In genomic region chr12:86305045-86305444, GRCm38 (mm10) we compare ENCODE assay signal across 9 mouse cellular contexts. TPM values are rescaled to one million over a fixed set of nuclear protein-coding genes. Genes with fewer than 3 reads are reported as not detected.
DNase-seq lines count a peak whose midpoint lies in the region; ATAC-seq and TF ChIP-seq lines count a peak whose summit lies in the region.
"Had no signal": no experiment of that assay in that cellular context is flagged by ENCODE, and none has a peak within 500 bp of the region (broad histone marks: within the 10 kb centered on the region; RNA-seq: fewer than 3 reads in every experiment).

No protein-coding gene starts in this region.

- no peaks in the 10 kb centered on the region for H3K9me3 ChIP-seq in hindbrain, embryonic 12.5 days (replicated peaks)
- no peaks in the 10 kb centered on the region for H3K9me3 ChIP-seq in hindbrain, postnatal 0 days (ENCODE audit: low read length)
- no peaks in the 10 kb centered on the region for H3K9me3 ChIP-seq in intestine, embryonic 16.5 days (ENCODE audit: control insufficient read depth, low read length)

- no peak for ATAC-seq in hindbrain, embryonic 12.5 days (ENCODE audit: low FRiP score)
- no peak for ATAC-seq in hindbrain, postnatal 0 days
- peak; percentile 55 for ATAC-seq in intestine, embryonic 16.5 days
- peak; percentile 46; the same call in 1 of the 2 replicates for ATAC-seq in megakaryocyte-erythroid progenitor cell, adult 5-6 weeks (replicated peaks; ENCODE audit: low FRiP score, low TSS enrichment, poor library complexity, severe bottlenecking)

- no peak for TF ChIP-seq CTCF in hindbrain, postnatal 0 days (IDR thresholded peaks at IDR 0.05; ENCODE audit: low read depth)
- no peak for TF ChIP-seq CTCF in layer of hippocampus, adult 2 months (conservative IDR thresholded peaks at IDR 0.05)

- WGBS in hindbrain, embryonic 12.5 days, result 54% methylated on average over 7 of the region's 7 CpGs
- 66% methylated on average over 7 of the region's 7 CpGs for WGBS in hindbrain, postnatal 0 days
- WGBS in intestine, embryonic 16.5 days, result 53% methylated on average over 7 of the region's 7 CpGs

- H3K4me1 ChIP-seq in hindbrain, embryonic 12.5 days, result no peaks in the 10 kb centered on the region; the same call in 1 of the 2 replicates
- no peaks in the 10 kb centered on the region for H3K4me1 ChIP-seq in hindbrain, postnatal 0 days (ENCODE audit: insufficient read depth, low read length)
- H3K4me1 ChIP-seq in intestine, embryonic 16.5 days (ENCODE audit: control insufficient read depth, insufficient read depth, low read length), result peaks cover 4% of the 10 kb centered on the region; the same call in 1 of the 2 replicates

- H3K9ac ChIP-seq in hindbrain, embryonic 12.5 days, result no peak overlapping the region
- H3K9ac ChIP-seq in hindbrain, postnatal 0 days (replicated peaks; ENCODE audit: low read length), result no peak overlapping the region
- H3K9ac ChIP-seq in intestine, embryonic 16.5 days (ENCODE audit: low read depth, low read length), result 0 out of 2 replicates have a peak overlapping the region, but pooled peaks have one; percentile 13

- no peak overlapping the region for H3K27ac ChIP-seq in hindbrain, embryonic 12.5 days
- H3K27ac ChIP-seq in hindbrain, postnatal 0 days, result no peak overlapping the region
- no peak overlapping the region for H3K27ac ChIP-seq in intestine, embryonic 16.5 days (ENCODE audit: low read length)
- H3K27ac ChIP-seq in layer of hippocampus, adult 2 months, result no peak overlapping the region

- H3K4me2 ChIP-seq in hindbrain, embryonic 12.5 days (replicated peaks), result peak overlapping the region; percentile 33
- H3K4me2 ChIP-seq in hindbrain, postnatal 0 days (ENCODE audit: low read depth, low read length), result no peak overlapping the region
- peak overlapping the region; percentile 50 for H3K4me2 ChIP-seq in intestine, embryonic 16.5 days (ENCODE audit: low read depth, low read length)

- no peaks in the 10 kb centered on the region for H3K27me3 ChIP-seq in hindbrain, embryonic 12.5 days
- H3K27me3 ChIP-seq in hindbrain, postnatal 0 days (ENCODE audit: insufficient read depth, low read length), result no peaks in the 10 kb centered on the region
- H3K27me3 ChIP-seq in intestine, embryonic 16.5 days (replicated peaks; ENCODE audit: control insufficient read depth, insufficient read depth, low read length), result no peaks in the 10 kb centered on the region

- no peak for DNase-seq in hindbrain, postnatal 0 days (ENCODE audit: low spot score)
- peak; percentile 28 for DNase-seq in brain, adult 2 months (ENCODE audit: low read depth, low spot score)
- no peak for DNase-seq in layer of hippocampus, adult 2 months (ENCODE audit: low spot score in 2 of 2)
- DNase-seq in left cerebral cortex, adult 18-20 months (ENCODE audit: low spot score in 2 of 2), result no peak
- DNase-seq in retina, postnatal 1 day, result no peak

- H3K4me3 ChIP-seq in hindbrain, embryonic 12.5 days, result no peak overlapping the region
- no peak overlapping the region for H3K4me3 ChIP-seq in hindbrain, postnatal 0 days (ENCODE audit: low read length)
- H3K4me3 ChIP-seq in intestine, embryonic 16.5 days (ENCODE audit: low read length), result peak overlapping the region; percentile 29
- H3K4me3 ChIP-seq in layer of hippocampus, adult 2 months, result no peak overlapping the region

- H3K36me3 ChIP-seq in hindbrain, embryonic 12.5 days, result no peaks in the 10 kb centered on the region
- H3K36me3 ChIP-seq in hindbrain, postnatal 0 days (ENCODE audit: insufficient read depth, low read length), result no peaks in the 10 kb centered on the region
- no peaks in the 10 kb centered on the region for H3K36me3 ChIP-seq in intestine, embryonic 16.5 days (ENCODE audit: control insufficient read depth, insufficient read depth, low read length)

RNA-seq across cellular contexts. Expression of gene Esrrb, which starts 55.9 kb away (rescaled TPM):
- 1.7 and 3.2 TPM in 2 replicates for polyA plus RNA-seq in hindbrain, embryonic 12.5 days (2016; fragmentation: Nextera tagmentation; extraction: Ambion mirVana)
- 9.8 and 11.0 TPM in 2 replicates for total RNA-seq in hindbrain, postnatal 0 days (2014; rRNA removed)
- polyA plus RNA-seq in hindbrain, postnatal 0 days (2015; fragmentation: Nextera tagmentation; extraction: Ambion mirVana), result 3.1 TPM in 2 replicates
- polyA plus RNA-seq in intestine, embryonic 16.5 days (2015; fragmentation: Nextera tagmentation; extraction: Ambion mirVana), result 0.36 and 0.39 TPM in 2 replicates
- total RNA-seq in megakaryocyte-erythroid progenitor cell, adult 5-6 weeks (2014; fragmentation: Nextera tagmentation), result not detected in 2 replicates
- not detected in 2 replicates for total RNA-seq in megakaryocyte-erythroid progenitor cell, adult 5-6 weeks (2017)
- 1 to 10 TPM; 1.2 to 1.4 TPM for total RNA-seq in layer of hippocampus, adult 2 months (2021)
- total RNA-seq in left cerebral cortex, adult 18-20 months (2021), result 1 to 10 TPM; 1.3 to 2.1 TPM
- total RNA-seq: neutrophil, adult 5-6 weeks had no signal

Comparison
In these comparisons a context has a peak if more than half of its experiments do, and no peak if none do; other contexts are left out.
1. ATAC-seq: peak in intestine, embryonic 16.5 days (single experiment) and megakaryocyte-erythroid progenitor cell, adult 5-6 weeks (single experiment); none in hindbrain, embryonic 12.5 days (single experiment) and hindbrain, postnatal 0 days (single experiment).